ENCODE assay signal across 20 mouse cellular contexts in genomic region chr11:64041281-64041680, GRCm38 (mm10). TPM values are rescaled to one million over a fixed set of nuclear protein-coding genes. Genes with fewer than 3 reads are reported as not detected.
DNase-seq lines count a peak whose midpoint lies in the region; TF ChIP-seq lines count a peak whose summit lies in the region.
"Had no signal": no experiment of that assay in that cellular context is flagged by ENCODE, and none has a peak within 500 bp of the region (broad histone marks: within the 10 kb centered on the region; RNA-seq: fewer than 3 reads in every experiment).

No protein-coding gene starts in this region.

- H3K4me3 ChIP-seq in embryonic facial prominence, embryonic 10.5 days, result no peak overlapping the region
- H3K4me3 ChIP-seq: embryonic facial prominence, embryonic 12.5 days; forebrain, embryonic 12.5 days; heart, adult 2 months; heart, embryonic 12.5 days; hindbrain, embryonic 10.5 days had no signal

- DNase-seq in lung, adult 18-20 months, result peak; percentile 67
- DNase-seq in lung, postnatal 14 days, result no peak
- peak; percentile 48 for DNase-seq in brain, embryonic 14.5 days (ENCODE audit: low read depth)
- peak; percentile 31 for DNase-seq in embryonic facial prominence, embryonic 10.5 days (ENCODE audit: low spot score)
- peak; percentile 64 for DNase-seq in naive thymus-derived CD4-positive, alpha-beta T cell, adult 2 months (ENCODE audit: low read depth)
- no peak for DNase-seq in natural killer cell, adult 2 months (ENCODE audit: low spot score in 2 of 2)
- no peak for DNase-seq in thymus, postnatal 0 days (ENCODE audit: low spot score)
- DNase-seq: adrenal gland, adult 2 months; adrenal gland, postnatal 25 days; cerebellum, adult 2 months; cerebellum, postnatal 10 days; gastrocnemius, postnatal 10 days; heart, adult 2 months had no signal

- no peaks in the 10 kb centered on the region for H3K9me3 ChIP-seq in embryonic facial prominence, embryonic 10.5 days
- H3K9me3 ChIP-seq: embryonic facial prominence, embryonic 12.5 days; forebrain, embryonic 12.5 days; heart, embryonic 12.5 days; hindbrain, embryonic 10.5 days had no signal

- no peak for TF ChIP-seq POLR2A in brain, embryonic 14.5 days (IDR thresholded peaks at IDR 0.05; ENCODE audit: borderline replicate concordance, extremely low read depth, insufficient read depth, insufficient read length, poor library complexity, severe bottlenecking)

- H3K27ac ChIP-seq in embryonic facial prominence, embryonic 10.5 days (replicated peaks), result no peak overlapping the region
- H3K27ac ChIP-seq: embryonic facial prominence, embryonic 12.5 days; forebrain, embryonic 12.5 days; heart, adult 2 months; hindbrain, embryonic 10.5 days; hindbrain, embryonic 14.5 days had no signal

- peaks cover 20% of the 10 kb centered on the region for H3K36me3 ChIP-seq in embryonic facial prominence, embryonic 10.5 days (replicated peaks)
- H3K36me3 ChIP-seq: forebrain, embryonic 12.5 days had no signal

- 43% methylated on average over 7 of the region's 7 CpGs for WGBS in embryonic facial prominence, embryonic 10.5 days

- H3K4me1 ChIP-seq in embryonic facial prominence, embryonic 10.5 days, result peaks cover 34% of the 10 kb centered on the region

- TF ChIP-seq CTCF in brain, embryonic 14.5 days (IDR thresholded peaks at IDR 0.05; ENCODE audit: borderline replicate concordance, extremely low read depth, insufficient read depth, insufficient read length), result no peak

- peaks cover 6% of the 10 kb centered on the region; the same call in 1 of the 2 replicates for H3K27me3 ChIP-seq in embryonic facial prominence, embryonic 10.5 days (replicated peaks; ENCODE audit: low read depth, poor library complexity, severe bottlenecking)
- H3K27me3 ChIP-seq: CH12.LX; embryonic facial prominence, embryonic 12.5 days; heart, embryonic 12.5 days; Patski had no signal

RNA-seq across cellular contexts. Expression of gene Cox10, which starts 38.0 kb away (rescaled TPM):
- polyA plus RNA-seq in brain, embryonic 14.5 days (2012; rRNA removed), result 13.5 and 16.8 TPM in 2 replicates
- polyA plus RNA-seq in embryonic facial prominence, embryonic 10.5 days (2016; fragmentation: Nextera tagmentation; extraction: Ambion mirVana), result 30.9 and 31.2 TPM in 2 replicates
- polyA plus RNA-seq in thymus, postnatal 0 days (2015; fragmentation: Nextera tagmentation; extraction: Ambion mirVana), result 23.8 and 25.6 TPM in 2 replicates

Comparison
In these comparisons a context has a peak if more than half of its experiments do, and no peak if none do; other contexts are left out.
1. DNase-seq: peak in lung, adult 18-20 months (2 of 2), brain, embryonic 14.5 days (single experiment), embryonic facial prominence, embryonic 10.5 days (single experiment) and naive thymus-derived CD4-positive, alpha-beta T cell, adult 2 months (single experiment); none in lung, postnatal 14 days (single experiment), natural killer cell, adult 2 months (0 of 2) and thymus, postnatal 0 days (single experiment).